Mouse (Mus musculus): ENCODE data around the gene Adgrv1.

Adgrv1 gene

DNA sequence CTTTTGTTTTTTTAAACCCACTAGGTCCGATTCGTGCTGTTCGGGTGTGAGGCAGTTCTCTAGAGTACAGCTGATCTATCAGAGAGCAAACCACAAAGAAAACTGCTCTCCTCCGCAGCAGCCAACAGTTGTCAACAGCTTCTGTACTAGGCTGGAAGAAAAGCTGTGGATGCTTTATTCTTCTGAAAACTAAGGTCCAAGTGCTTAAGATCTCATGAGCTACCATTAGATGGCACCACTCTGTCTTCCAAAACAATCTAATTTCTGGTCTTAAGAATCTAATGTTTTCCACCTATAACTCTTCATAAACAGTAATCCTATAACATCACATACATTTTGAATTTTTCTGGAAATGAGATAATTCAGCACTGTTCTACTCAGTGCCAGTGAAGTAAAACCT is 22.6 kb downstream of the Adgrv1 start:
- in situ Hi-C loops (cut with MboI): no loop called here

DNA sequence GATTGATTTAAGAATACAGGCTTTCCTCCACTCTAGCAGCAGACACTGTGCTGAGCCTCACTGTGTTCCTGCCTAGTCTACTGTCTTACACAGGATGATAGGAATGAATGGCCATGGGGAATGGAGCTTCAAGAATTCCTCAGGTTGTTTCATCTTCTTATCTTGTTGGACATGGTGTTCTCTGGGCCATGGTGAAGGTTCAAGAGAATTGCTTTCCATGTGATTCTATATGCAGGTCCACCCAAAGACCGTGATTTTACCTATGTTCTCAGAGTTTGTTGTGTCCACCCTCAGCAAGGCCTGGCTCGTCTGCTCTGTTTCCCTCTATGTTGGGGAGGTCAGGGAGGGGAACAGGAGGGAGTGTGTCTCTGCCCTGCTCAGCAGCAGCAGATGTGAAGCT is 26.0 kb downstream of the Adgrv1 start:
- in situ Hi-C loops (cut with MboI): no loop called here

DNA sequence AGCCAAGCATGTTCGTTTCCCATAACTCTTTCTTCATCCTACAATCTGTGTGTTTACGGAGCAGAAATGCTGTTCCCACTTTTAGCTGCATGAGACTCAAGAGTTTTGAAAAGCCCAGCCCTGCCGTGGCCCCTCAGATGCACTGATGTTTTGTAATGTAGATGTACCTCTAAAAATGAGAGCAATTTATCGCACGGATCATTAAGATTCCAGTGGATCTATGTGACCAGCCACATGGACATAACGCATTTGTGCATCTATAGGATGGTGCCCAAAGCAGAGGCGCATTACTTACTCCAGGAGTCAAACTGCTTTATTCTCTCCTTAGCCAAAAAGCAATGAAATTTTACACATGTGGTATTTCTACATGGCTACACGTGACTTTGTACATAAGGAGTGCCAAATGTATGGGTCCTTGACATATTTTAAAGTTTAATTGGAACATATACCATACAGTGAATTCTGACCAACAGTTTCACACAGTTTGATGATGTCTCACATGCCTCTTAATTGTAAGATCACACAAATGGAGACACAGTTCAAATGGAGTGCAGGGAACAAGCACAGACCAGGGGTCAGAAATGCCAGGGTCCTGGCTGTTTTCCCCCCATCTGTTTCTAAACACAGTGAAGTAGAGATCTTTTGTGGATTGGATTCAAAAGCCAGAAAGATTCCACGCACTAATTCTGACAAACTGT is 35.9 kb downstream of the Adgrv1 start:
- in situ Hi-C loops (cut with MboI): no loop called here

DNA sequence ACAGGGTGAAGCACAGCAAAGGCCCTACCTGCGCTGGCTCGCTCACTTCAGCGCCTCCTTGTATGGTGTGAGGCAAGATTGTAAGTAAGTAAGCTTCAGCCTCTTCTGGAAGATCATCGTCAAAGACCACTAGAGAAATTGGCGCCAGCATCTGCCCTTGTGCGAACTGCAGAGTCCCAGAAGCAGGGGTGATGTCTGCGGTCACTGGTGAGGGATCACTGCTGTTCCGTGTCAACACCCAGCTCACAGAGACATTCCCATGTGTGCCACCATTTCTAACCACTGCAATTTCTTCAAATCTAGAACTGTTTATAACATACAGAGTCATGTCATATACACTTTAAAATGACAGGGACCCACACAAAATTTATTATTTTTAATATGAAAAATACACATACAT is 54.3 kb downstream of the Adgrv1 start:
- in situ Hi-C loops (cut with MboI): no loop called here

DNA sequence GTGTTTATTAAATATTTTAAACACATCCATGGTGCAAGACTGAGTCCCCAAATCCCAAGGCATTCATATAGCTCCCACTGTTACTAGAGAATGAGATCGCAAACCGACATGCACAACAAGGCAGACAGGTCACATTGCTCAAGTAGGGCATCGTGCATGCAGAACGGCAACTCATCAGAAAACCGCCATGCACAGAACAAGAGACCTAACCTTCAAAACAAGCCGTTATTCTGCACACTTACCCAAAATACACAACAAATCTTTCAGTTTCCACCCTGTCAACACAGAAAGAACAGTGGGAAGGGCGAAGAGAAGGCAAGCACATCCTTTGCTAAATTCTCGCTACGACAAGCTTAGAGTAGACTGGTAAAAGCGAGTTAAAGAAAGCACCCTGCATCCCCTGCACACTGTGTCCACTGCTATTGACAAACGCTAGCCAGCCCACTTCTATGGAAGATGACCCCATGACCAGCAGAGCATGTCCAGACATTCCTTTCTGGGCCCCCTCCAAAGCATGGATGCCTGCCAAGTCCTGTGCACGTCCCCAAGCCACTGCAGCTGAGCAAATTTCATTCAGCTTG is 62.6 kb downstream of the Adgrv1 start:
- in situ Hi-C loops (cut with MboI): no loop called here

DNA sequence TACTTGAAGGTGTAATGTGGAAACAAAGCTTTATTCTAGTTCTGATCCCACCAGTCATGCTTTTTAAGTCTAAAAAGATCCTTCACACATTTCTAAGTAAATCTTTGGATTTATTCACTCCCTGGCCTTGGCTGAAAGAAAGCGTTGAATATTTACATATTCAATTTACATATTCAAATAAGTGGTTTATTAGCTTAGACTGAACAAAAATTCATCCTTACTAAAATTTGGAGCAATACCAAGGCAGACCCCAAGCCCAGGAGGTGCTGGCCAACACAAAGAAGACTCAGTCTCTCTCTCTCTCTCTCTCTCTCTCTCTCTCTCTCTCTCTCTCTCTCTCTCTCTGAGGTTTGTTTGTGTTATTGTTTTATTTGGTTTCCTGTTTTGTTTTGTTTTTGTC is 82.9 kb downstream of the Adgrv1 start:
- in situ Hi-C loops (cut with MboI): no loop called here

DNA sequence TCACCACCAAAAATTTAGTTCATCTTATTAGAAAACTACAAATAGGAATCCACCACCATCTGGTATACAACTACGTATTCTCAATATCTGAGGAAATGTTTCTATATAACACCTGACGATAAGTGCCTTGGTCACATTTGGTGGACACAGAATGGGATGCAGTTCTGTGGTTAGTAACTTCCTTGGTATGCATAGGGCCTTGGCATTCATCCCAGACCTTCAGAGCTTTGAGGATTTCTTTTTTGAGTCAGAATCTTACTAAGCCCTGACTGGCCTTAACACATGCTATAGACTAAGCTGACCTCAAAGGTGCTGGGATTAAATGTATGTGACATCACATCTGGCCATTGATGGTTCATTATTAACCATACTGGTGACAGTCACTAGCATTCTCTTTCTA is 98.0 kb downstream of the Adgrv1 start:
- in situ Hi-C loops (cut with MboI): no loop called here

DNA sequence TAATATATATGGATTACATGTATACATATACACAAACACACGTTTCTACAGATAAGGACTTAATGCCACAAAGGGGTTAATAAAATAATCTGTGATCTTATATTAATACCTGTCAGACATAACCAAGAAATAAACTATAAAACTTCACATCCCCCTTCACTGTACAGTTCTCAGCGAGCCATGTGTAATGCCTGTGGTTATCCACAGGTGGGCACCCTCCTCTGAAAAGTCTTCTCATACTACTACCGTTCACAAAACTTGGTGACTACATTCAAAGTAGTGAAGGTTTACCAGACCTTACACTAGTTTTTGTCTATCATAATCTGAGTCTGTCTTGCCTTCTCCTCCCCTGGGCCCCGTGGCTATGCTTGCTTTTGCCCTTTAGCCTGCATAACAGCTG is 106.3 kb downstream of the Adgrv1 start:
- in situ Hi-C loops (cut with MboI): no loop called here

DNA sequence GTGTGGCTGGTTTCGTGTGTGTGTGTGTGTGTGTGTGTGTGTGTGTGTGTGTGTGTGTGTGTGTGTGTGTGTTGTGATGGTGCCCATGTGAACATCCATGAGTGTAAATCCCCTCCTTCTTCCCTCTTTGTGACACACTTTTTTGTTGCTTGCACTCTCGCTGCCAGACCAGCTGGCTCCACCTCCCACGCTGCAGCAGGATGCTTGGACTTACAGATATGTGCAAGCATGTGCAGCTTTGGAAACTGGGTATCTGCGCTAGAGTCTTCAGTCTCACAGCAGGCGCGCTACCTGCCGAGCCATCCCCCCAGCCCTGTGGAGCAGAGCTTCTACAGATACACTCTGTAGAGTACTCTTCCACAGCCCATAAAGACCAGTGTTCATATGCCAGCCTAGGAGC is 122.8 kb downstream of the Adgrv1 start:
- in situ Hi-C loops (cut with MboI): no loop called here

DNA sequence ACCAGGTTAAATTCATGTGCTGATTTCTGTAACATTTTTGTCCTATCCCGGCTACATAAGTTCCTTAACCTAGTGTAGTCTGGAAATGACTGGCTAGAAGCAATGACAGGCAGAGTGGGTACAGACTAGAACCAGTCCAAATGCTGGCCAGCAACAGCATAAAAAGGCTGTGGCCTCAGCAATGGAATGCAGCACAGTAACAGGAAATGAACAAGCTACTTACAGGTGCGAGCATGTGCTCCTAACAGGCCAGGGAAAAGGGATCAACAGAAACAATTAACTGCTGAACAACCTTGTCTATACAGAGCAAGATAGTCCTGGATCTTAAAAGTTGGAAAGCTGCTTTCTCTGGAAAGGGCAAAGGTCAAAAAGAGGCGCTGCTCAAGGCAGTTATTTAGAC is 135.9 kb downstream of the Adgrv1 start:
- in situ Hi-C loops (cut with MboI): no loop called here

DNA sequence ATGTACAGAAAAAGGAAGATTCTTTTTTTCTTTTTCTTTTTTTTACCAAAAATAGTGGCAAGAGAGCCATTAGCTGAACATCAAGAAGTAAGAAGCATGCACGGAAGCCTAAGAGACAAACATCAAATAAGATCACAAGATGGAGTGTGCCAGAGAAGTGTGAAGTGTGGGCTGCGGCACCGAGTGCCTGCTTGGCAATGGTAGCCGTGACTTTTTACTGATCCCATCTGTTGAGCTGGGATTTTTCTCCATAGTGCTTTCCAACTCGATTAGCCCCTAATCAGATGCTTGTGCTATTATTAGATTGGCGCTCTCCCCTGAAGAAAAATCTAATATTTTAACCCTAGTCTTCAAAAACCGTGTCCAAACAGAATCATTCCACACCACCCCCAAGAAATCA is 141.0 kb downstream of the Adgrv1 start:
- in situ Hi-C loops (cut with MboI): no loop called here

DNA sequence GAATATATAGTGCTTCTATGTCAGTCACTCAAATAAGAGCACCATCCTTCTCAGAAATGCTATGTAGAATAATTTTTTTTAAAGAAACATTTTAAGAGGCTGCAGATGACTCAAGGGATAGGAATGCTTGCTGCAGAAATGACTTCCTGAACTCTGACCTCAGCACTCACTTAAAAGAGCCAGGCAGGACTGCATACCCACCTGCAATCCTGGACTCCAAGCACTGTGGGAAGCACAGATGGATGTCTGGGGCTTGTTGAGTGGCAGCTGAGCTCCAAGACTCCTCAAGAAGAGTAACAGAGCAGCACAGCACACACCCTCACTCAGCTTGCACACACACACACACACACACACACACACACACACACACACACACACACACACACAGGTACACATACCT is 146.0 kb downstream of the Adgrv1 start:
- in situ Hi-C loops (cut with MboI): no loop called here

DNA sequence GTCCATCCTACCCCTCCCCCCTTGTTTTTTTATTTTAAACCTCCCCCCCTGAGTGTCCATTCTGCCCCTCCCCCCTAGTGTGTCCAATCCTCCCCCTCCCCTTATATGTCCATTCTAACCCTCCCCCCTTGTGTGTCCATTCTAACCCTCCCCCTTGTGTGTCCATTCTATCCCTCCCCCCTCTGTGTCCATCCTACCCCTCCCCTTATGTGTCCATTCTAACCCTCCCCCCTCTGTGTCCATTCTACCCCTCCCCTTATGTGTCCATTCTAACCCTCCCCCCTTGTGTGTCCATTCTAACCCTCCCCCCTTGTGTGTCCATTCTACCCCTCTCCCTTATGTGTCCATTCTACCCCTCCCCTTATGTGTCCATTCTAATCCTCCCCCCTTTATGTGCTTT is 159.2 kb downstream of the Adgrv1 start:
- in situ Hi-C loops (cut with MboI): no loop called here

DNA sequence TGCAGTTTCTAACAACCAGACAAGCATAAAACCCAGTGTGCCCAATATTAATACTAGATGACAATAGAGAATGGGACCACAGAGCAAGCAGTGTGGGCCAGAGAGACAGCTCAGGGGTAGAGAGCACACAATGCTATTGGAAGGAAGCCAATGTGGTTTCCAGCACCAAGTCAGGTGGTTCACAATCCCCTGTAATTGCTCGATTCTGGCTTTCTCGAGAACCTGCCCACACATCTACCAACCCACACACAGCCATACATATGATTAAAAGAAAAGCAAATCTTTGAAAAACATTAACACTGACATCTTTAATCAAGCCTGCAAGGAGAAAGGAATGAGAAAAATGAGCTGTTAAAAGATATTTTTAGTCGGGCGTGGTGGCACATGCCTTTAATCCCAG is 166.3 kb downstream of the Adgrv1 start:
- in situ Hi-C loops (cut with MboI): no loop called here

DNA sequence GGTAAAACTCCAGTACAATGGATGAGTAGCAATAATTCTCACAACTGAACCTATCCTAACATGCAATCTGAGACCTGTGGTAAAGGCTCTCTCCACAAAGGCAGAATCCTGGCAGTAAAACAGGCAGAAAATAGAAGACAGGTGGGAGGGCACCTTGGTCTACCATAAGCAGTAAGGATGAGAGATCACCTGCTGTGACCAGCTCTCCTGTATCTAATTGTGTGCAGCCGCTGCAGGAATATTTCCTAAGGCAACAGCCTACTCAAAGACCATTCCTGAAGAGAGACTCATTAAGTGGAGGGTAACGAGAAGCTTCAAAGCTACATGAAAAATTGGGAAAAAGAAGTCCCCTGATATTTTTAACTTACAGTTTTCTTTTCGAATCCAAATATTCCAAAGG is 167.2 kb downstream of the Adgrv1 start:
- in situ Hi-C loops (cut with MboI): no loop called here

DNA sequence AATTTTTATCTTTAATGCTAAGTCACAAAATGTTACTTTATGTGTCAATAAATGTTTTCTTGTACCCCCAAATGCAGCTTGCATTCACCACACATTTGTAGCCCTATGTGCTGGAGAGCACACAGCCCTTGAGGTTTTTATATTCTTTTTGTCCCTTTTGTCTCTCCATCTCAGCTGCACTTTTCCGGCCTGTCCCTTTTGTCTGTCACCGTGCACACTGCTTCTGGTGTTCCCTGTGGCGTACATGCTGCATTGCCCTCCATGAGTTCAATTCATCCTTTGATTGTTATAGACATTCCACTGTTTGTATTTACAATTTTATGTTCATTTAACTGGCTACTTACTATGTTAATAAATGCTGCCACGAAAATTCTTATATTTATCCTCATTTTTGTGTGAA is 183.3 kb downstream of the Adgrv1 start:
- in situ Hi-C loops (cut with MboI): no loop called here

DNA sequence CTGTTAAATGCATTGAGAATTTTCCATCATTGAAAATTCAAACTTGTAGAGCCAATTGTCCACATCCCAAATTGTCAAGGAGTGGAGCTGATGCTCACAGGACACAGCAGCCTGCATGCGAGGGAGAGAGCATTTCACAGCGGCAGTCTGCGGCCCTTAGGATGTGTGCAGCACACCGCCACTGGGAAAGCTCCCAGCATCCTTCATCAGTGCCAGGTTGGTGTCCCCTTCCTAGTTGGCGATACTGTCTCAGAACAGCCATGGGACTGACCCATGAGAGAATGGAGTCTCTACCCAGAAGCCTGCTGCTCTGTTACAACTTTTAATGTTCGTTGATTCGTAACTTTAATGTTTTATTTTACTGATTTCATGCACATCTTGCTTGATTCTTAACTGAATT is 183.8 kb downstream of the Adgrv1 start:
- in situ Hi-C loops (cut with MboI): no loop called here

DNA sequence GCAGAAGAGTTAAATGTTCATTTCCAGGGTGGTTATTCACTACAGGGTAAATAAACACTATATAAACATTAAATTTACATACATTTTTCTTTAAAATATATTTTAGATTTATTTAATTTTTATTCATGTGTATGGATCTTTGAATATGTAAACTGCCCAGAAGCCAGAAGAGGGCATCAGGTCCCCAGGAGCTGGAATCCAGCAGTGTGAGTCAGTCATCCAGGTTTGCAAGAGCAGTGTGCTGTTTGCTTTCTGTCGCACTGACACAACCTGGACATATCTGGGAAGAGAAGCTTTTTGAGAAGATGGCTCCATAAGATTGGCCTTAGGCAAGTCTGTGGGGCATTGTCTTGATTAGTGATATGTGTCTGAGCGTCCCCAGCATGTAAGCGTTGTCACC is 191.5 kb downstream of the Adgrv1 start:
- in situ Hi-C loops (cut with MboI): no loop called here

DNA sequence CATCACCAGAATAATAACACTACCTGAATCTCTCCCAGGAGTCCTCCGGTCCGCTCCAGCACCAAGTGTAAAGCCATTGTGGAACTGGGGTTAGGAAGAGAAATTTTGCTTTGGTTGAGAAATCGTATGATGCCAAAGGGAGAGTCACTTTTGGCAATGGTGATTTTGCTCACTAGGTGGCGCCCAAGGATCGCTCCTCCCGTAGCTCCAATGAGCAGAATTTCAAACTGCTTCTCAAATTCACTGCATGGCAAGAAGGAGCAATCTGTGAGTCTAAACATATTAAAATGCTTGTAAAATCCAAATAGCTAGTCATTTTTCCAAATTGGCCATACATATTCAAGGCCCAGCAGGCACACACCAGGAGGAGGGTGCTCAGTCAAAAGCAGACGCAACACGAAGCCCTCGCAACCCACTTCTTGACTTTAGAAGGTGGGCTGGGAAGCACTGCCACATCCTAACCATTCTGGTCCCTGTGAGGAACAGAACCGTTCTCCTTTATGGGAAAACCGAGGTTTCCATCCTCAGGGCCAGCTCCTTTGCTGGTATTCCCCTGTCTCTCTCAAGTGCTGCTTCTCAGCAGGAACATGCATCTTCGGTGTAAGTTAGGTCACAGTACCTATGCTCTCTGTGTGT is 193.4 kb downstream of the Adgrv1 start:
- in situ Hi-C loops (cut with MboI): loop anchor here (10.0 kb wide), 1 partner anchor 325 kb away; no protein-coding TSS in a partner anchor

DNA sequence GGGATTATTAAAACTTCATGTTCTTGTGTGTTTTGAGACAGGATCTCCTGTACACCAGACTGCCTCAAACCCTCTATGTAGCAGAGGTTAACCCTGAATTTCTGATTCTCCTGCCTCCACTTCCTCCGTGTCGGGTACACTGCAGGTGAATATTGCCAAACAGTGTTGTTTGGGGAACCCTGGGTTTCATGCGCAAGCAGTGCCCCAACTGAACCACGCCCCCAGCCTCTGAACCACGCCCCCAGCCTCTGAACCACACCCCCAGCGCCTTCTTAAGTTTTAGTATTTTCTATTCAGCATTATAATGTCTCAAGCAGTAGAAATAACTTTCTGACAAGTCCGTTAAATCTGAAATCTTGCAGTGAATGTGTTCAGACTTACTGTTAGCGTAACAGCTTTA is 195.9 kb downstream of the Adgrv1 start:
- in situ Hi-C loops (cut with MboI): loop anchor here (10.0 kb wide), 1 partner anchor 328 kb away; no protein-coding TSS in a partner anchor

DNA sequence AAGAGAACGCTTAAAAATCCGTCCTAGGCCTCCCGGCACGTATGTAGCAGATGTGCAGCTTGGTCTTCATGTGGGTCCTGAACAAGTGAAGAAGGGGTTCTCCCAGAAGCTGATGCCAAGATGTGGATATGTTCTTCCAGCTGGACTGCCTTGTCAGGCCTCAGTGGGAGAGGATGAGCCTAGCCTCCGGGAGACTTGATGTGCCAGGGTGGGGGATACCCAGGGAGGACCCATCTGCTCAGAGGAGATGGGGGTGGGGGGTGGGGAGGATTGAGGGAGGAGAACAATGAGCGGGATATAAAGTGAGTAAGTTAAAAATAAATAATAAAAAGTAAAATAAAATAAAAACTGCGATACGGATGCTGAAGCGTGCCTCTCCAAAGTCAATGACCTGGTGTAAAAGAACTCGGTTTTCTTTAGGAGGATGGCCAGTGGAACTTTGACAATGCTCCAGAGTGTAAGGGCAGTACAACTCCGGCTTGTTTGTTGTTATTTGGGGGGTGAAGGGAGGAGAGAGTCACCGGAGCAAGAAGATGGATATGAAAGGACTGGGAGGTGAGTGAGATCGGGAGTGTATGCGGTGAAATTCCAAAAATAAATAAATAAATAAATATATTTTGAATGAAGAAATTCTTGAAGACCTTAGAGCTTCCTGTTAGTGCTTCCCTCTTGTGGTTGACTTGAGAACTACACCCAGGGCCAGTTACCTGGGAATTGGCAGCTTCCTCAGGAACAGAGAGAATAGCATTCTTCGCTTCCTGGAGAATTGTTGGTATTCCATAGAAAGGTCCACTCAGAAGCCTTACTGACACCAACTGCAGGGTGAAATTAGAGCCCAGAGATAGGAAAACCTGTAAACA is 205.8 kb downstream of the Adgrv1 start:
- in situ Hi-C loops (cut with MboI): no loop called here

DNA sequence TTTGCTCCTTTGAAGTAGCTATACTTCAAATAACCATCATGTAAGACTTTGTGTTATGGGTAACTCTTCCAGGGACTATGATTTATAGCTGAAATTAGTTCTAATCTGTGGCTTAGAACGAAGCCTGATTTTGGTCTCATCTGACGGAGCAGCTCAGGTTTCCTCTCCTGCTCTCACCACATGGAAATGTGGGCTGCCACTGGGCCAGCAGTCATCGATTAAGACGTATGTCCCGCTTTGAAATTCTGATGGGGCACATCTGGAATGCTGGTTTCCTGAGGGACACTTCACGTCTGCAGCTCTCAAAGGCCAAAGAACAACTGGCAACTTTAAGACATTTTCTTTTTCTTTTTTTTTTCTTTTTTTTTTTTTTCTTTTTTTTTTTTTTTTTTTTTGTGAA is 207.8 kb downstream of the Adgrv1 start:
- in situ Hi-C loops (cut with MboI): no loop called here

DNA sequence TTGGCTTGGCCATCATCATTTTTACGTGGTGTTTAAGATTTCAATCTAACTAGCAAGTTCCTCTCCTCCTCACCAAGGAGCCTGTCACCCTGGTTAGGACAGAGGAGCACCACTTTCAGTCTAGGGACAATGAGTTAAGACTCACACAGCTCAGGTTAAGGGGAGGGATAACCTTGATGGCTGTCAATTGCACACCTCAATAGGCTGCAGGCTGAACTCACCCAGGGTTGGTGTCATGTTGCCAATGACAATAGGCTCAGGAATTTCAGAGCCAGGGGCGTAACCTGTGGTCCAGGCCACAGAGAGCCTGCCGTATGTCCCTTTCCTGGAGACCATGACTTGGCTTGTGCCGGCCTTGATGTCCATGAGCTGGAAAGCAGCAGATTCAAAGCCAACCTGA is 209.0 kb downstream of the Adgrv1 start:
- in situ Hi-C loops (cut with MboI): no loop called here
